Mouse (Mus musculus): ENCODE measurements around the gene Mblac1. TPM values are rescaled to one million over a fixed set of nuclear protein-coding genes. Genes with fewer than 3 reads are reported as not detected.
A peak's percentile ranks its signal among the peaks of the same experiment; 100 is the strongest.

The Mblac1 gene
- polyA plus RNA-seq, 1 experiment from 2014 or later: 7.4 TPM

DNA sequence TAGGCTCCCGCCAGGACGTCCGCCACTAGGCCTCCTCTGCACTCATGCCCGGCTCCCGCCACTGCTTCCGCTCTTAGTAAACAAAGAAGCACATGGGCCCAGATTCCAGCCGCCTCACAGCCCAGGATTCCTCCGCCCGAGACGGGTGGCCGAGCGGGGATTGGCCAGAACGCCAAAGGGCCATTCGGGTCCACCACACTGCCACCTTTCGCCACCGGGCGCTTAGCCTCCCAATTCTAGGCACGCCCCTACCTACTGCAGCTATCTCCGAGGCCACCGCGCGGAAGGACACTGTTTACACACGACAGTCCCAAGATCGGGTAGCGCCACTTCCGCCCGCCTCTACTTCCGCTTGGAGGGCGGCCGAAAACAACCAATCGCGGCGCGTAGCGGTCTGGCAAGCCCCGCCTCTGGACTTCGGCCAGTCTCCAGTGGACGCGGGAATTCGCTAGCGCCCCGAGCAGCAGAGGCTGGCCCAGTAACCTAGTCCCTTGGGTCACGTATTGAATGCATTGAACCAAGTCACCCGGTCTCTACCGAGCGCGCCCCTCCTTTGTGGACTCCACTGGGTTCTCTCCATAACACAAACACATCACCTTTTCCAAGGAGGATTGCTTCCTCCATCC, 23.1 kb upstream of the Mblac1 start:
- Histone ChIP-seq H3K27ac (replicated peaks; ENCODE audit: low read depth, low read length) (peak overlapping the region; percentile 93), H3K4me2 (ENCODE audit: low read depth, low read length) (peak overlapping the region; percentile 86), H3K9me3 (ENCODE audit: control insufficient read depth, low read length) (no peaks in the 10 kb centered on the region), H3K27me3 (replicated peaks; ENCODE audit: control insufficient read depth, insufficient read depth, low read length) (no peaks in the 10 kb centered on the region), H3K9ac (ENCODE audit: low read depth, low read length) (peak overlapping the region; percentile 84), H3K4me1 (ENCODE audit: control insufficient read depth, insufficient read depth, low read length) (peaks cover 15% of the 10 kb centered on the region), H3K4me3 (ENCODE audit: low read depth, low read length) (peak overlapping the region; percentile 72), H3K36me3 (ENCODE audit: control insufficient read depth, insufficient read depth, low read length) (peaks cover 64% of the 10 kb centered on the region)
- under 1% methylated on average over 35 of the region's 47 CpGs for WGBS
- DNase-seq (ENCODE audit: low spot score) (peak; percentile 98), ATAC-seq (ENCODE audit: low read depth) (peak; percentile 83)

DNA sequence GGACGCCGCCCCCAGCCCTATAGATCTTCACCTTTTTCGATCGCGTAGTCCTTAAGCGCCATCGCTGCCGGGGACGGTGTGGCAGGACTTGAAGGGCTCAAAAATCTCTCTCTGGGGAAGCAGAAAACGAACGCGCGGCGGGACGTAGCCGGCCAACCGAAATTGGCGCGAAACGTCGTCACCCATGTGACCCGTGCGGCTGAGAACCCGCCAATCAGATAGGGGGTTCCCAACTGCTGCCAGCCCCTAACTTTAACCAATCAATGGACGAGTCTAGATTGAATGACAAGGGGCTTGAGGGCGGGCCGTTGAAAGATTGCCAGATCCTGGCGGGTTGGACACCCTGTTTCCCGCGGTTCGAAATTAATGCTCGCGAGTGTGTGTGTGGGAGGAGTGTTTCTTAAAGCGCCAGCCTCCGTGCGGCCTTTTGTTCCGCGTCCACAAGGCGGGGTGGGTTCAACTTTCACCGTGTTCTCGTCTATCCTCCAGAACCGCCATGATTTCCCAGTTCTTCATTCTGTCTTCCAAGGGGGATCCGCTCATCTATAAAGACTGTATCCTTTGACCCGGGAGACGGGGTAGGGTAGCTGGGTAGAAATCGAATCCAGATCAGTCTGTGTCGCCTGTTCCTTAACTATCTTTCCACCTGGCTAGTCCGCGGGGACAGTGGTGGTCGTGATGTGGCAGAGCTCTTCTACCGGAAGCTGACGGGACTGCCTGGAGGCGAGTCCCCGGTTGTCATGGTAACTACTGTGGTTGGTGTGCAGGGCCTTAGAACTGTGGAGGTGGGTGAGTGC, 22.2 kb upstream of the Mblac1 start, which contains the start of the genes Ap4m1 and Mcm7:
Gene Ap4m1 (plus strand): TSS at position 308 of the 797 bp plus-strand sequence.
Gene Mcm7 (minus strand): TSS at position 728 of the 797 bp plus-strand sequence.
- H3K36me3 ChIP-seq (ENCODE audit: control insufficient read depth, insufficient read depth, low read length): peaks cover 63% of the 10 kb centered on the region
- no peaks in the 10 kb centered on the region for H3K9me3 ChIP-seq (ENCODE audit: control insufficient read depth, low read length)
- peak within 1 kb of the TSS; percentile 95 for H3K27ac ChIP-seq (replicated peaks; ENCODE audit: low read depth, low read length)
- peak within 1 kb of the TSS; percentile 86 for H3K4me2 ChIP-seq (ENCODE audit: low read depth, low read length)
- under 1% methylated on average over 54 of the region's 54 CpGs for WGBS
- H3K9ac ChIP-seq (ENCODE audit: low read depth, low read length): peak within 1 kb of the TSS; percentile 84
- ATAC-seq (ENCODE audit: low read depth) (peak; percentile 94), DNase-seq (ENCODE audit: low spot score) (peak; percentile 99)
- H3K4me3 ChIP-seq (ENCODE audit: low read depth, low read length): peak within 1 kb of the TSS; percentile 72
- H3K4me1 ChIP-seq (ENCODE audit: control insufficient read depth, insufficient read depth, low read length): peaks cover 15% of the 10 kb centered on the region
- H3K27me3 ChIP-seq (replicated peaks; ENCODE audit: control insufficient read depth, insufficient read depth, low read length): no peaks in the 10 kb centered on the region

DNA sequence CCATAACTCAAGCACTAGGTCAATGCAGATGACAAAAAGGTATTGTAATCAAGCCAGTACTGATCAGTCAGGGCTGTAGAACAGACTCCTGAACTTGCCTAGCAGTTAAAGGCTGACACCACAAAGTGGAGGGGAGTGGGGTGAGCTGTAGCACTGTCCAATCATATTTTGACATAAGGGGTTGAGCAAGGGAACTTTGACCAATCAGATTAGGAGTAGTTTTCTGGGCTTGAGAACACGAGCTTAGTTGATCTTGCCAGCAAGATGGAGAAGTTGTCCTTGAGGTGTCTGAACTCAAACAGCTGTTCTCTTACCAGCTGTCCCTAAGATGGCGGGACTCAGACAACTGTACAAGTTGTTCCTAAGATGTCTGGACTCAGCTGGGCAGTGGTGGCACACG, 20.9 kb upstream of the Mblac1 start:
- ATAC-seq (ENCODE audit: low read depth): no peak
- WGBS: 76% methylated on average over 3 of the region's 3 CpGs
- H3K4me2 ChIP-seq (ENCODE audit: low read depth, low read length): peak overlapping the region; percentile 86

DNA sequence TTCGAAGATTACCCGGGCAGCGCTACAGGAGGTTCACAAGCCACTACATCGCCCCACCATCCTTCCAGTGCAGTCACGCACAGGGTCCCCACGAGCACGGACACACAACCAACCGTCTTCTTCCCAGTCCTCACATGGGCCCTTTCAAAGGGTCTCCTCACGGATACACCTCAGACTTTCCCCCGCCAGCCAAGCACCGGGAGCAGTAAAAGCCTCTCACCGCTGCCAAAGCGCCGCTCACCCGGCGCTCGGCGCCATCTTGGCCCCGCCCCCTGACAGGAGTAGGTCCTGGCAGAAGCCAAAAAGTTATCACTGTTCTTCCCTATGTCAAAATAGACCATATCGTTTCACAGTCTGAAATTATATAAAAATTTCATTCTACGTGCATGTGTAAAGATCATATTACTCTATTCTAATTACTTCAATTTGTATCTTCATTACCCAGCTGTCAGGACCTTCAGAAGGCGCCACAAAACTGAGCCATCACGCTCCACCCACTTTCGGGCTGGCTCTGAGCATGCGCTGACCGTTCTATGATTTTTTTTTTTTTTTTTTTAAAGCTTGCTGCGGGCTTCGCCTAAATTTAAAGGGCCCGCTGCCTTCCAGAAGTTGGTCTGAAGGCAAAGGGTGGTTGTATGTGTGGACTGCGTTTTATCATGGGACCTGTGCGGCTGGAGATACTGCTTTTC, 7.0 kb upstream of the Mblac1 start, which contains the start of the genes Taf6 and Cnpy4:
Gene Taf6 (minus strand): TSS at position 502 of the 689 bp plus-strand sequence.
Gene Cnpy4 (plus strand): TSS at position 536 of the 689 bp plus-strand sequence.
- Histone ChIP-seq H3K4me2 (ENCODE audit: low read depth, low read length) (peak within 1 kb of the TSS; percentile 85), H3K9ac (ENCODE audit: low read depth, low read length) (peak within 1 kb of the TSS; percentile 73), H3K4me1 (ENCODE audit: control insufficient read depth, insufficient read depth, low read length) (peaks cover 5% of the 10 kb centered on the region; the same call in 1 of the 2 replicates), H3K9me3 (ENCODE audit: control insufficient read depth, low read length) (no peaks in the 10 kb centered on the region), H3K4me3 (ENCODE audit: low read depth, low read length) (peak within 1 kb of the TSS; percentile 87), H3K27ac (replicated peaks; ENCODE audit: low read depth, low read length) (peak within 1 kb of the TSS; percentile 78), H3K36me3 (ENCODE audit: control insufficient read depth, insufficient read depth, low read length) (peaks cover 48% of the 10 kb centered on the region), H3K27me3 (replicated peaks; ENCODE audit: control insufficient read depth, insufficient read depth, low read length) (no peaks in the 10 kb centered on the region)
- DNase-seq (ENCODE audit: low spot score) (peak; percentile 94), ATAC-seq (ENCODE audit: low read depth) (peak; percentile 91)
- WGBS: under 1% methylated on average over 31 of the region's 31 CpGs

More for the DNA sequence above, 20.9 kb upstream of the Mblac1 start:
- H3K36me3 ChIP-seq (ENCODE audit: control insufficient read depth, insufficient read depth, low read length): peaks cover 63% of the 10 kb centered on the region
- peaks cover 15% of the 10 kb centered on the region for H3K4me1 ChIP-seq (ENCODE audit: control insufficient read depth, insufficient read depth, low read length)
- no peak overlapping the region for H3K9ac ChIP-seq (ENCODE audit: low read depth, low read length)
- H3K9me3 ChIP-seq (ENCODE audit: control insufficient read depth, low read length): no peaks in the 10 kb centered on the region
- peak overlapping the region; percentile 72; the same call in 1 of the 2 replicates for H3K4me3 ChIP-seq (ENCODE audit: low read depth, low read length)
- H3K27me3 ChIP-seq (replicated peaks; ENCODE audit: control insufficient read depth, insufficient read depth, low read length): no peaks in the 10 kb centered on the region
- DNase-seq (ENCODE audit: low spot score): peak; percentile 25
- no peak overlapping the region for H3K27ac ChIP-seq (replicated peaks; ENCODE audit: low read depth, low read length)

DNA sequence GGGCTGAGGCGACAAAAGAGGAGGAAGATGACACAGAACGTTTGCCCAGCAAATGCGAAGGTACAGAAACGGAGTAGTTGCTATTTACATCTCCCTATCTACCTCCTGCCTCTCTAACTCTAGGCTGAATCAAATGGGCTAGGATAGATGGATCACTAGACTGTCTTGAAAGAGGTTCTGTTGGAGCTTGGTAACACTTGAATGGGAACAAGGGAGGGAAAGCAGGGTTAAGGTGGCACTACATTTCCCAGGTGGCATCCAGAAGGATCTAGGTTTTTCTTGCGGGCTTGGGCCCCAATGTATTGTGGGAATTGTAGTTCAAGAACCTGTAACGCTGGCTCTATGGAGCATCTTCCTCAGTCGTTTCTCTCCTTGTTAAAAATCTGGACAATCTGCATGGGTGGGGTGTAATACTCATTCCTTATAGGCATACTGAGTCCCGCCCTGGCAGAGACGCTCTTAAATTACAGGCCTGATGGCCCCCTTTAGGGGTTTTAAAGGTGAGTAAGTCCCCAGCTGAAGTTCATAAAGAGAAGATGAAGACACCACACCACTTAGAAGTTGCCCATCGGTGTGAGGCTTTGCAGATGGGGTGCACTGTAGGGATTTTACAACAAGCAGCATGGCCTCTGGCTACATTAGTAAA, 6.3 kb upstream of the Mblac1 start:
- Histone ChIP-seq H3K27ac (replicated peaks; ENCODE audit: low read depth, low read length) (peak overlapping the region; percentile 78), H3K9me3 (ENCODE audit: control insufficient read depth, low read length) (no peaks in the 10 kb centered on the region), H3K4me3 (ENCODE audit: low read depth, low read length) (peak overlapping the region; percentile 87), H3K27me3 (replicated peaks; ENCODE audit: control insufficient read depth, insufficient read depth, low read length) (no peaks in the 10 kb centered on the region), H3K9ac (ENCODE audit: low read depth, low read length) (peak overlapping the region; percentile 73), H3K36me3 (ENCODE audit: control insufficient read depth, insufficient read depth, low read length) (peaks cover 48% of the 10 kb centered on the region), H3K4me2 (ENCODE audit: low read depth, low read length) (peak overlapping the region; percentile 85), H3K4me1 (ENCODE audit: control insufficient read depth, insufficient read depth, low read length) (peaks cover 5% of the 10 kb centered on the region; the same call in 1 of the 2 replicates)
- DNase-seq (ENCODE audit: low spot score): peak; percentile 95
- ATAC-seq (ENCODE audit: low read depth): peak; percentile 92
- 0% methylated on average over 10 of the region's 10 CpGs for WGBS

DNA sequence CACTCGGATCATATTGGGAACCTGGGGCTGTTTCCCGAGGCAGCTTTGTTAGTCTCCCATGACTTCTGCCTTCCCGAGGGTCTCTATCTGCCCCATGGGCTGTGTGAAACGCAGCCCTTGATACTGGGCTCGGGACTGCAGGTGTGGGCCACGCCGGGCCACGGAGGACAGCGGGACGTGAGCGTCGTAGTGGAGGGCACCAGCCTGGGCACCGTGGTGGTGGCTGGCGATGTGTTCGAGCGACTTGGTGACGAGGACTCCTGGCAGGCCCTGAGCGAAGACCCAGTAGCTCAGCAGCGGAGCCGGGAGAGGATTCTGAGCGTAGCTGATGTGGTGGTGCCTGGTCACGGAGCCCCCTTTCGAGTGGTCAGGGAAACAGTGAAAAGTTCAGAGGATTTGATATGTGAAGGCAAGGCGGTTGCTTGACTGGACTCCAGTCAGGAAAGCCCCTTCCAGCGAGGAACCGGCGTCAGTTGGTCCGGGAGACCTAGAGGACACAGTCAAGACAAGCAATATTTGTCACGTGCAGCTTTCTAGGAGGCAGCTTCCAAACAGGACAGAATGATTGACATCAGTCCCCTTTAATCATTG, 736 bp downstream of the Mblac1 start:
- Histone ChIP-seq H3K4me1 (ENCODE audit: control insufficient read depth, insufficient read depth, low read length) (peaks cover 10% of the 10 kb centered on the region; the same call in 1 of the 2 replicates), H3K27ac (replicated peaks; ENCODE audit: low read depth, low read length) (peak overlapping the region; percentile 90), H3K27me3 (replicated peaks; ENCODE audit: control insufficient read depth, insufficient read depth, low read length) (no peaks in the 10 kb centered on the region), H3K36me3 (ENCODE audit: control insufficient read depth, insufficient read depth, low read length) (peaks cover 30% of the 10 kb centered on the region), H3K4me2 (ENCODE audit: low read depth, low read length) (peak overlapping the region; percentile 97), H3K9ac (ENCODE audit: low read depth, low read length) (peak overlapping the region; percentile 87), H3K4me3 (ENCODE audit: low read depth, low read length) (peak overlapping the region; percentile 78), H3K9me3 (ENCODE audit: control insufficient read depth, low read length) (no peaks in the 10 kb centered on the region)
- WGBS: 1% methylated on average over 29 of the region's 29 CpGs
- peak; percentile 46 for DNase-seq (ENCODE audit: low spot score)
- ATAC-seq (ENCODE audit: low read depth): peak; percentile 68

DNA sequence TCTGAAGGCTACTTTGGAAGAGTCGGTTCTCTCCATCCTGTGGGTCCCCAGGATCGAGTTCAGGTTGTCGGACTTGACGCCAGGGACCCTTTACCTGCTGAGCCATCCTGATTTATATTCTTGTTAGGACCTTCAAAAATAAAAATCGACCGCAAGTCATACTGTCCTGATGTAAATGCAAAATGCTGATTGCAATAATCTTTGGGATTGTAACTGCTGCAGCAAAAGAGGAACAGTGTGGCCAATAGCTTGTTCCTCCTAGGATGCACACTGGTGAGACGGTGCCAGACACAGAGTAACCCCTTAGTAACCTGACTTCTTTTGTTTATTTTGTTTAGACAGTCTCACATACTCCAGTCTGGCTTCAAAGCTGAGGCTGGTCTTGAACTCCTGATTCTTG, 1.3 kb downstream of the Mblac1 start:
- peak overlapping the region; percentile 97 for H3K4me2 ChIP-seq (ENCODE audit: low read depth, low read length)
- peak overlapping the region; percentile 78 for H3K4me3 ChIP-seq (ENCODE audit: low read depth, low read length)
- peaks cover 10% of the 10 kb centered on the region; the same call in 1 of the 2 replicates for H3K4me1 ChIP-seq (ENCODE audit: control insufficient read depth, insufficient read depth, low read length)
- DNase-seq (ENCODE audit: low spot score) (no peak), ATAC-seq (ENCODE audit: low read depth) (no peak)
- peaks cover 24% of the 10 kb centered on the region for H3K36me3 ChIP-seq (ENCODE audit: control insufficient read depth, insufficient read depth, low read length)
- H3K27ac ChIP-seq (replicated peaks; ENCODE audit: low read depth, low read length): no peak overlapping the region
- peak overlapping the region; percentile 87 for H3K9ac ChIP-seq (ENCODE audit: low read depth, low read length)
- WGBS: 71% methylated on average over 7 of the region's 7 CpGs
- no peaks in the 10 kb centered on the region for H3K9me3 ChIP-seq (ENCODE audit: control insufficient read depth, low read length)
- no peaks in the 10 kb centered on the region for H3K27me3 ChIP-seq (replicated peaks; ENCODE audit: control insufficient read depth, insufficient read depth, low read length)
